Mouse (Mus musculus) heart, postnatal 0 days (tissue): ENCODE measurements around the gene Orai3.

Experiments
- CTCF ChIP-seq: IDR thresholded peaks from 2 replicates; pipeline ENCODE4 v1.5.1; 2016; ENCODE audit warnings: antibody characterized with exemption, control low read depth, low read depth
- EP300 ChIP-seq: IDR thresholded peaks from 2 replicates; pipeline ENCODE4 v1.6.1; 2016; ENCODE audit warnings: antibody characterized with exemption, low read depth

GRCm38 (mm10) chr7:127771262-127771661 lies 1.6 kb downstream of the Orai3 start:
- TF ChIP-seq CTCF (no peak), EP300 (no peak)
